Comparison of ENCODE assay signal across 9 mouse cellular contexts in the genomic region with DNA sequence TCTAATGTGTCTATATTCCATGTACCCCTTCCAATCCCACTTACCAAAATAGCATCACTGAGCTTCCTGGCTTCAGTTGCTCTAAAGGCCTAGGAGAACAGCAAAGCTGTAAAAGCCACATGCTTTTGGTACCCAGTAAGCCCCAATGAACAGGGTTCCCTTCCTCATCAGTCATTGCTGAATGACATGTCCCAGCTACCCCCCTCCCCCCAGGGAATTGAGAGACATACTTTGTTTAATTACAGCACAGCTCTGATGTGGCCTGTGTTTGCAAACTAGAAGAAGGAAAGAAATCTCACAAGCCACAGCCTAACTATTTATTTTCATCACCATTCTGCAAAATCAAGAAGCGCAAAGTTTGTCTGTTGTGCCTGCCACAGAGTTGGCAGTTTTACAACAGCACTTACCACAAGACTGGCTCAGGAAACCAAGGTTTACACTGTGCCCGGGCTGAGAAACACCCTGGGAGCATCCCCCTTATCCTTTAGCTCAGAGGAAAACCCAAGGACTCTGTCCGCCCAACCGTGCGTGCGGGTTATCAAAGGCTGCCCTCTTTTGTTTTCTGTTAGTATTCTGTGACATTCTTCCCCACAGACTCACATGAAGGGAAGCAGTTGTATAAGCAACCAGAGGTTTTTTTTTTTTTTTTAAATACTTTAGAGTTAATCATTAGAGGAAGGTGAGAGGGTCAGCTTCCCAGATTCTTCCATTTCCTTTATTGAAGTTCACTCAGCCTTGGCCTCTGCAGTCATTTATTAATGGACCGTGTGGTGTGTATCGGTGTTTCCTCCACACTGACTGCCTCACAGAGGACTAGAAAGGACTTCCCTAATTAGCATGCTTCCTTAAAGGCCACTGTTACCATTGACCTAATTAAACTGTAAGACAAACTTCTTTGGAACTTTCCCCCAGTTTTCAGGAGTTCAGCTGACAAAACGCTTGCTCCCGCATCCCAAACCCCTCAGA.
DNase-seq lines count a peak whose midpoint lies in the region; ATAC-seq and TF ChIP-seq lines count a peak whose summit lies in the region.
"Had no signal": no experiment of that assay in that cellular context is flagged by ENCODE, and none has a peak within 500 bp of the region (broad histone marks: within the 10 kb centered on the region; RNA-seq: fewer than 3 reads in every experiment).

No protein-coding gene starts in this region.

- H3K9me3 ChIP-seq in forebrain, embryonic 16.5 days (ENCODE audit: control insufficient read depth, low read length), result no peaks in the 10 kb centered on the region

- H3K27me3 ChIP-seq in spleen, adult 2 months (ENCODE audit: control insufficient read depth, insufficient read depth, low read length), result no peaks in the 10 kb centered on the region
- H3K27me3 ChIP-seq in forebrain, embryonic 16.5 days (replicated peaks; ENCODE audit: control insufficient read depth, insufficient read depth, low read length), result no peaks in the 10 kb centered on the region

- H3K4me2 ChIP-seq in forebrain, embryonic 16.5 days (ENCODE audit: low read length), result no peak overlapping the region

- ATAC-seq in forebrain, embryonic 16.5 days, result 0 out of 2 replicates have a peak, but pooled peaks have one; percentile 32

- no peak overlapping the region for H3K9ac ChIP-seq in forebrain, embryonic 16.5 days (replicated peaks; ENCODE audit: low read depth, low read length)

- WGBS in spleen, adult 2 months, result 23% methylated on average over 10 of the region's 10 CpGs
- 15% methylated on average over 10 of the region's 10 CpGs for WGBS in forebrain, embryonic 16.5 days

- no peaks in the 10 kb centered on the region for H3K36me3 ChIP-seq in spleen, adult 2 months (ENCODE audit: control insufficient read depth, insufficient read depth, low read length)
- H3K36me3 ChIP-seq in forebrain, embryonic 16.5 days (ENCODE audit: control insufficient read depth, insufficient read depth), result no peaks in the 10 kb centered on the region

- peak in 1 of 2 experiments; percentile 5 for DNase-seq in spleen, adult 2 months (ENCODE audit: low read depth in 1 of 2, low spot score in 2 of 2)
- no peak for DNase-seq in spleen, postnatal 14 days (ENCODE audit: low spot score in 2 of 2)
- peak; percentile 73 to 81 for DNase-seq in kidney, postnatal 4 days
- DNase-seq in naive thymus-derived CD4-positive, alpha-beta T cell, adult 2 months (ENCODE audit: low read depth), result peak; percentile 47
- DNase-seq in gastrocnemius, postnatal 10 days, result no peak
- DNase-seq in layer of hippocampus, postnatal 36 days, result no peak
- no peak for DNase-seq in urinary bladder, postnatal 10 days (ENCODE audit: low spot score)

- no peak for TF ChIP-seq CTCF in spleen, adult 2 months (IDR thresholded peaks at IDR 0.05; ENCODE audit: extremely low read depth, insufficient read depth, insufficient read length, insufficient replicate concordance)

- TF ChIP-seq POLR2A in spleen, adult 2 months (IDR thresholded peaks at IDR 0.05; ENCODE audit: low read depth, low read length), result no peak

- H3K4me1 ChIP-seq in spleen, adult 2 months (ENCODE audit: control insufficient read depth, insufficient read depth, insufficient read length), result peaks cover 19% of the 10 kb centered on the region
- peaks cover 3% of the 10 kb centered on the region; the same call in 1 of the 2 replicates for H3K4me1 ChIP-seq in forebrain, embryonic 16.5 days (replicated peaks; ENCODE audit: control insufficient read depth, insufficient read depth, low read length)

- H3K27ac ChIP-seq in spleen, adult 2 months (ENCODE audit: insufficient read depth, low read length), result 0 out of 2 replicates have a peak overlapping the region, but pooled peaks have one; percentile 4
- no peak overlapping the region for H3K27ac ChIP-seq in forebrain, embryonic 16.5 days (ENCODE audit: low read length)

- H3K4me3 ChIP-seq in spleen, adult 2 months (ENCODE audit: extremely low read depth, insufficient read depth, insufficient read length), result no peak overlapping the region
- H3K4me3 ChIP-seq in forebrain, embryonic 16.5 days (replicated peaks; ENCODE audit: low read length), result no peak overlapping the region
- H3K4me3 ChIP-seq: myocyte had no signal

Comparison
In these comparisons a context has a peak if more than half of its experiments do, and no peak if none do; other contexts are left out.
1. DNase-seq: peak in kidney, postnatal 4 days (2 of 2) and naive thymus-derived CD4-positive, alpha-beta T cell, adult 2 months (single experiment); none in spleen, postnatal 14 days (0 of 2), gastrocnemius, postnatal 10 days (single experiment), layer of hippocampus, postnatal 36 days (0 of 2) and urinary bladder, postnatal 10 days (single experiment).